Mouse (Mus musculus): ENCODE measurements around the gene Bcl2l10. TPM values are rescaled to one million over a fixed set of nuclear protein-coding genes. Genes with fewer than 3 reads are reported as not detected.

Bcl2l10 gene
- polyA plus RNA-seq, 1 experiment from 2014 or later = not detected

GRCm38 (mm10) chr9:75307015-75307414 is 40.5 kb upstream of the Bcl2l10 start:
- no peak overlapping the region for H3K4me3 ChIP-seq (ENCODE audit: low read depth, low read length)
- WGBS = 86% methylated on average over 5 of the region's 5 CpGs
- TF ChIP-seq CTCF (IDR thresholded peaks at IDR 0.05; ENCODE audit: low read depth) = no peak
- H3K36me3 ChIP-seq (ENCODE audit: control insufficient read depth, insufficient read depth) = no peaks in the 10 kb centered on the region
- no peak overlapping the region for H3K4me2 ChIP-seq (replicated peaks; ENCODE audit: low read depth)
- no peaks in the 10 kb centered on the region for H3K9me3 ChIP-seq (ENCODE audit: control insufficient read depth)
- no peak for ATAC-seq
- H3K27ac ChIP-seq (ENCODE audit: low read depth, low read length) = no peak overlapping the region
- no peaks in the 10 kb centered on the region for H3K4me1 ChIP-seq (replicated peaks; ENCODE audit: control insufficient read depth, insufficient read depth, low read length)
- H3K27me3 ChIP-seq (replicated peaks; ENCODE audit: control insufficient read depth, insufficient read depth, low read length) = no peaks in the 10 kb centered on the region
- no peak overlapping the region for H3K9ac ChIP-seq (ENCODE audit: low read depth, low read length)

GRCm38 (mm10) chr9:75308621-75309020 is 38.9 kb upstream of the Bcl2l10 start:
- Histone ChIP-seq H3K9ac (ENCODE audit: low read depth, low read length) (no peak overlapping the region), H3K4me3 (ENCODE audit: low read depth, low read length) (no peak overlapping the region), H3K27ac (ENCODE audit: low read depth, low read length) (no peak overlapping the region), H3K36me3 (ENCODE audit: control insufficient read depth, insufficient read depth) (no peaks in the 10 kb centered on the region), H3K9me3 (ENCODE audit: control insufficient read depth) (no peaks in the 10 kb centered on the region), H3K27me3 (replicated peaks; ENCODE audit: control insufficient read depth, insufficient read depth, low read length) (no peaks in the 10 kb centered on the region), H3K4me1 (replicated peaks; ENCODE audit: control insufficient read depth, insufficient read depth, low read length) (no peaks in the 10 kb centered on the region), H3K4me2 (replicated peaks; ENCODE audit: low read depth) (no peak overlapping the region)
- TF ChIP-seq CTCF (IDR thresholded peaks at IDR 0.05; ENCODE audit: low read depth) = no peak
- ATAC-seq = no peak
- 56% methylated on average over 5 of the region's 5 CpGs for WGBS

- H3K27ac ChIP-seq (ENCODE audit: low read depth, low read length) = no peak overlapping the region
Measured at GRCm38 (mm10) chr9:75312008-75312407, 35.5 kb upstream of the Bcl2l10 start.

GRCm38 (mm10) chr9:75313138-75313831 is 34.3 kb upstream of the Bcl2l10 start:
- Histone ChIP-seq H3K27ac (ENCODE audit: low read depth, low read length) (no peak overlapping the region), H3K36me3 (ENCODE audit: control insufficient read depth, insufficient read depth) (no peaks in the 10 kb centered on the region), H3K4me2 (replicated peaks; ENCODE audit: low read depth) (peak overlapping the region; percentile 94), H3K9ac (ENCODE audit: low read depth, low read length) (peak overlapping the region; percentile 60; the same call in 1 of the 2 replicates), H3K4me3 (ENCODE audit: low read depth, low read length) (peak overlapping the region; percentile 76), H3K4me1 (replicated peaks; ENCODE audit: control insufficient read depth, insufficient read depth, low read length) (peaks cover 5% of the 10 kb centered on the region; the same call in 1 of the 2 replicates), H3K27me3 (replicated peaks; ENCODE audit: control insufficient read depth, insufficient read depth, low read length) (no peaks in the 10 kb centered on the region), H3K9me3 (ENCODE audit: control insufficient read depth) (no peaks in the 10 kb centered on the region)
- TF ChIP-seq CTCF (IDR thresholded peaks at IDR 0.05; ENCODE audit: low read depth) = peak; percentile 29
- 28% methylated on average over 11 of the region's 11 CpGs for WGBS
- ATAC-seq = no peak

More at GRCm38 (mm10) chr9:75312008-75312407, 35.5 kb upstream of the Bcl2l10 start:
- 23% methylated on average over 4 of the region's 4 CpGs for WGBS
- Histone ChIP-seq H3K4me1 (replicated peaks; ENCODE audit: control insufficient read depth, insufficient read depth, low read length) (peaks cover 5% of the 10 kb centered on the region; the same call in 1 of the 2 replicates), H3K36me3 (ENCODE audit: control insufficient read depth, insufficient read depth) (no peaks in the 10 kb centered on the region), H3K9ac (ENCODE audit: low read depth, low read length) (no peak overlapping the region), H3K4me2 (replicated peaks; ENCODE audit: low read depth) (no peak overlapping the region), H3K9me3 (ENCODE audit: control insufficient read depth) (no peaks in the 10 kb centered on the region), H3K27me3 (replicated peaks; ENCODE audit: control insufficient read depth, insufficient read depth, low read length) (no peaks in the 10 kb centered on the region), H3K4me3 (ENCODE audit: low read depth, low read length) (no peak overlapping the region)
- ATAC-seq = no peak
- peak; percentile 89 for TF ChIP-seq CTCF (IDR thresholded peaks at IDR 0.05; ENCODE audit: low read depth)

- H3K9me3 ChIP-seq (ENCODE audit: control insufficient read depth) = no peaks in the 10 kb centered on the region
- peaks cover 5% of the 10 kb centered on the region; the same call in 1 of the 2 replicates for H3K4me1 ChIP-seq (replicated peaks; ENCODE audit: control insufficient read depth, insufficient read depth, low read length)
- no peak; the same call in 1 of the 2 replicates for TF ChIP-seq CTCF (IDR thresholded peaks at IDR 0.05; ENCODE audit: low read depth)
- peak overlapping the region; percentile 66 for H3K27ac ChIP-seq (ENCODE audit: low read depth, low read length)
- no peaks in the 10 kb centered on the region for H3K36me3 ChIP-seq (ENCODE audit: control insufficient read depth, insufficient read depth)
- under 1% methylated on average over 51 of the region's 52 CpGs for WGBS
- H3K4me2 ChIP-seq (replicated peaks; ENCODE audit: low read depth) = peak overlapping the region; percentile 94
- peak overlapping the region; percentile 60 for H3K9ac ChIP-seq (ENCODE audit: low read depth, low read length)
- H3K27me3 ChIP-seq (replicated peaks; ENCODE audit: control insufficient read depth, insufficient read depth, low read length) = no peaks in the 10 kb centered on the region
- peak overlapping the region; percentile 76 for H3K4me3 ChIP-seq (ENCODE audit: low read depth, low read length)
- peak; percentile 64 for ATAC-seq
Measured at GRCm38 (mm10) chr9:75313832-75314516, 33.6 kb upstream of the Bcl2l10 start.

- H3K4me3 ChIP-seq (ENCODE audit: low read depth, low read length) = peak overlapping the region; percentile 76
- H3K4me1 ChIP-seq (replicated peaks; ENCODE audit: control insufficient read depth, insufficient read depth, low read length) = peaks cover 5% of the 10 kb centered on the region; the same call in 1 of the 2 replicates
- H3K27ac ChIP-seq (ENCODE audit: low read depth, low read length) = peak overlapping the region; percentile 66
- no peaks in the 10 kb centered on the region for H3K27me3 ChIP-seq (replicated peaks; ENCODE audit: control insufficient read depth, insufficient read depth, low read length)
- no peaks in the 10 kb centered on the region for H3K36me3 ChIP-seq (ENCODE audit: control insufficient read depth, insufficient read depth)
- peak overlapping the region; percentile 60 for H3K9ac ChIP-seq (ENCODE audit: low read depth, low read length)
- 0 out of 2 replicates have a peak, but pooled peaks have one; percentile 17 for TF ChIP-seq CTCF (IDR thresholded peaks at IDR 0.05; ENCODE audit: low read depth)
- whole genome bisulfite sequencing = 8% methylated on average over 22 of the region's 22 CpGs
- no peak; the same call in 1 of the 2 replicates for ATAC-seq
- no peaks in the 10 kb centered on the region for H3K9me3 ChIP-seq (ENCODE audit: control insufficient read depth)
- peak overlapping the region; percentile 94 for H3K4me2 ChIP-seq (replicated peaks; ENCODE audit: low read depth)
Measured at GRCm38 (mm10) chr9:75314517-75315105, 32.9 kb upstream of the Bcl2l10 start.

All from intestine, postnatal 0 days (tissue).